17 mouse cellular contexts compared by ENCODE assay signal in the genomic region with DNA sequence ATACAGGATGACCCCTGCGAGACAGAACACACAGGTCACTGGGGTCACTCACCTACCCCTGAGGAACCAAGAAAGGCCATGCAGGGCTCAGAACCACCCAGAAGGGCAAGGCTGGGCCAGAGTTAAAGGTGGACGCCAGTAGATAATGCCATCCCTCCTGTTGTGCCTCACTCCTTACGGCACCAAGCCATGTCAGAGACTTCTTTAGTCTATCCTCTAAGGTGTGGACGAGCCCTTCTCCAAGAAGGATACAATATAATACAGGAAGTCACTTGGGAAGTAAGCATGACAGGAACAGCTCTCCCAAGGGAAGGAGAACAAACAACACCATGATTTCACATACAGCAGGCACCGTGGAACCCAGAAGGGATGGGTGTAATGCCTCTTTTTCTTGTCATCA. TPM values are rescaled to one million over a fixed set of nuclear protein-coding genes. Genes with fewer than 3 reads are reported as not detected.
DNase-seq lines count a peak whose midpoint lies in the region; TF ChIP-seq lines count a peak whose summit lies in the region.
"Had no signal": no experiment of that assay in that cellular context is flagged by ENCODE, and none has a peak within 500 bp of the region (broad histone marks: within the 10 kb centered on the region; RNA-seq: fewer than 3 reads in every experiment).

No protein-coding gene starts in this region.

- no peaks in the 10 kb centered on the region for H3K9me3 ChIP-seq in heart, embryonic 10.5 days
- H3K9me3 ChIP-seq: forebrain, embryonic 15.5 days; G1E; hindbrain, embryonic 10.5 days; kidney, embryonic 15.5 days; limb, embryonic 13.5 days; lung, embryonic 15.5 days; megakaryocyte, embryonic 14.5 days had no signal

- H3K4me1 ChIP-seq in heart, embryonic 10.5 days: peaks cover 40% of the 10 kb centered on the region
- peaks cover 1% of the 10 kb centered on the region; the same call in 1 of the 2 replicates for H3K4me1 ChIP-seq in bone marrow, adult 2 months (ENCODE audit: control insufficient read depth, insufficient read depth, low read length)
- H3K4me1 ChIP-seq in embryonic fibroblast, embryonic 13.5 days (ENCODE audit: control insufficient read depth, insufficient read depth, low read length): peaks cover 20% of the 10 kb centered on the region
- H3K4me1 ChIP-seq: forebrain, embryonic 15.5 days; kidney, embryonic 15.5 days had no signal

- H3K27me3 ChIP-seq in heart, embryonic 10.5 days (ENCODE audit: insufficient read depth, poor library complexity, severe bottlenecking): no peaks in the 10 kb centered on the region
- H3K27me3 ChIP-seq: forebrain, embryonic 15.5 days; kidney, embryonic 15.5 days; limb, embryonic 13.5 days; lung, embryonic 15.5 days; megakaryocyte, embryonic 14.5 days had no signal

- TF ChIP-seq POLR2A in bone marrow, adult 2 months (IDR thresholded peaks at IDR 0.05; ENCODE audit: borderline replicate concordance, control insufficient read depth, low read depth, low read length): no peak
- TF ChIP-seq POLR2A in embryonic fibroblast, embryonic 13.5 days (IDR thresholded peaks at IDR 0.05; ENCODE audit: low read depth, low read length): no peak

- WGBS in heart, embryonic 10.5 days: 85% methylated on average over 5 of the region's 5 CpGs
- 86% methylated on average over 5 of the region's 5 CpGs for WGBS in bone marrow, adult 2 months
- WGBS in macrophage (ENCODE audit: missing documents): 93% methylated on average over 5 of the region's 5 CpGs

- no peak overlapping the region for H3K4me3 ChIP-seq in heart, embryonic 10.5 days
- H3K4me3 ChIP-seq in bone marrow, adult 2 months (replicated peaks; ENCODE audit: control insufficient read depth, low read depth, low read length): no peak overlapping the region
- H3K4me3 ChIP-seq in embryonic fibroblast, embryonic 13.5 days (ENCODE audit: insufficient read depth, low read length): no peak overlapping the region
- no peak overlapping the region for H3K4me3 ChIP-seq in macrophage (ENCODE audit: inconsistent target)
- H3K4me3 ChIP-seq: forebrain, embryonic 15.5 days; hindbrain, embryonic 10.5 days; kidney, embryonic 15.5 days; limb, embryonic 13.5 days; lung, embryonic 15.5 days; megakaryocyte, embryonic 14.5 days had no signal

- no peak for TF ChIP-seq CTCF in bone marrow, adult 2 months (IDR thresholded peaks at IDR 0.05; ENCODE audit: control insufficient read depth, insufficient read depth, low read length)
- TF ChIP-seq CTCF in embryonic fibroblast, embryonic 13.5 days (IDR thresholded peaks at IDR 0.05; ENCODE audit: borderline replicate concordance, insufficient read depth, low read length): no peak

- H3K36me3 ChIP-seq in heart, embryonic 10.5 days: peaks cover 79% of the 10 kb centered on the region
- peaks cover 36% of the 10 kb centered on the region for H3K36me3 ChIP-seq in macrophage (ENCODE audit: inconsistent target)

- no peaks in the 10 kb centered on the region for H3K79me2 ChIP-seq in macrophage (ENCODE audit: inconsistent target)

- H3K27ac ChIP-seq in heart, embryonic 10.5 days: peak overlapping the region; percentile 80
- peak overlapping the region; percentile 14; the same call in 1 of the 2 replicates for H3K27ac ChIP-seq in bone marrow, adult 2 months (ENCODE audit: control insufficient read depth, insufficient read depth, low read depth, low read length, poor library complexity)
- H3K27ac ChIP-seq in embryonic fibroblast, embryonic 13.5 days (ENCODE audit: insufficient read depth, low read length): peak overlapping the region; percentile 97
- peak overlapping the region; percentile 66; the same call in 1 of the 2 replicates for H3K27ac ChIP-seq in macrophage
- H3K27ac ChIP-seq: forebrain, embryonic 15.5 days had no signal

- no peak for DNase-seq in heart, embryonic 10.5 days (ENCODE audit: low spot score)
- no peak for DNase-seq in heart, postnatal 25 days (ENCODE audit: low spot score)
- DNase-seq in ovary, postnatal 10 days (ENCODE audit: low spot score): no peak
- no peak for DNase-seq in right cerebral cortex, postnatal 14 days
- no peak for DNase-seq in ovary, adult 18-20 months (ENCODE audit: low spot score)
- DNase-seq: cerebellum, adult 2 months; thymus, adult 2 months had no signal

- intact Hi-C loops in heart, postnatal 25 days (cut with DNase I): loop anchor here (2.0 kb wide), 1 partner anchor 106 kb away; no protein-coding TSS in a partner anchor

RNA-seq across cellular contexts. Expression of gene Camk2g, which starts 28.9 kb away (rescaled TPM):
- polyA plus RNA-seq in heart, embryonic 10.5 days (2016; fragmentation: Nextera tagmentation; extraction: Ambion mirVana): 60.6 and 65.3 TPM in 2 replicates
- 10 to 100 TPM; 50.4 to 59.5 TPM for total RNA-seq in heart, postnatal 25 days (2021)
- 4.8 and 13.8 TPM in 2 replicates for polyA plus RNA-seq in bone marrow, adult 2 months (2011; ENCODE audit: insufficient read depth, insufficient read length, low replicate concordance, missing spikeins)
- 105 and 138 TPM in 2 replicates for polyA plus RNA-seq in embryonic fibroblast, embryonic 13.5 days (2011; ENCODE audit: insufficient read length, low read depth, missing spikeins)
- total RNA-seq in macrophage (2018; cell fraction: chromatin; rRNA removed): 100 to 1,000 TPM in 3 of 26 experiments, 10 to 100 TPM in 23; 14.3 to 109 (median 64.6) TPM
- total RNA-seq in macrophage (2018; cell fraction: cytosol; rRNA removed): 10 to 100 TPM in 19 of 26 experiments, 1 to 10 TPM in 7; 4.5 to 18.4 (median 13.5) TPM
- total RNA-seq in macrophage (2018; cell fraction: nucleus; rRNA removed): 10 to 100 TPM in 25 of 26 experiments, 1 to 10 TPM in 1; 7.4 to 72.9 (median 29.9) TPM
- polyA plus RNA-seq in macrophage (2018): 12.2 to 24.7 TPM (median 16.2 TPM) in 3 replicates

RNA-seq across cellular contexts. Expression of gene Ndst2, which starts 30.6 kb away (rescaled TPM):
- 17.5 and 19.7 TPM in 2 replicates for polyA plus RNA-seq in heart, embryonic 10.5 days (2016; fragmentation: Nextera tagmentation; extraction: Ambion mirVana)
- 10 to 100 TPM; 10.0 to 12.6 TPM for total RNA-seq in heart, postnatal 25 days (2021)
- 21.1 and 50.0 TPM in 2 replicates for polyA plus RNA-seq in bone marrow, adult 2 months (2011; ENCODE audit: insufficient read depth, insufficient read length, low replicate concordance, missing spikeins)
- 27.3 and 32.0 TPM in 2 replicates for polyA plus RNA-seq in embryonic fibroblast, embryonic 13.5 days (2011; ENCODE audit: insufficient read length, low read depth, missing spikeins)
- 100 to 1,000 TPM in 21 of 26 experiments, 10 to 100 TPM in 5; 68.3 to 330 (median 160) TPM for total RNA-seq in macrophage (2018; cell fraction: chromatin; rRNA removed)
- 10 to 100 TPM; 24.5 to 83.9 (median 48.9) TPM for total RNA-seq in macrophage (2018; cell fraction: cytosol; rRNA removed)
- total RNA-seq in macrophage (2018; cell fraction: nucleus; rRNA removed): 100 to 1,000 TPM in 21 of 26 experiments, 10 to 100 TPM in 5; 69.3 to 295 (median 131) TPM
- polyA plus RNA-seq in macrophage (2018): 30.3 to 67.9 TPM (median 35.8 TPM) in 3 replicates

RNA-seq across cellular contexts. Expression of gene Zswim8, which starts 57.6 kb away (rescaled TPM):
- 25.9 and 33.1 TPM in 2 replicates for polyA plus RNA-seq in heart, embryonic 10.5 days (2016; fragmentation: Nextera tagmentation; extraction: Ambion mirVana)
- 10 to 100 TPM; 46.6 to 47.6 TPM for total RNA-seq in heart, postnatal 25 days (2021)
- 48.8 and 105 TPM in 2 replicates for polyA plus RNA-seq in bone marrow, adult 2 months (2011; ENCODE audit: insufficient read depth, insufficient read length, low replicate concordance, missing spikeins)
- 125 and 130 TPM in 2 replicates for polyA plus RNA-seq in embryonic fibroblast, embryonic 13.5 days (2011; ENCODE audit: insufficient read length, low read depth, missing spikeins)
- 100 to 1,000 TPM; 322 to 740 (median 494) TPM for total RNA-seq in macrophage (2018; cell fraction: chromatin; rRNA removed)
- total RNA-seq in macrophage (2018; cell fraction: cytosol; rRNA removed): 10 to 100 TPM; 30.5 to 65.8 (median 44.9) TPM
- 100 to 1,000 TPM; 207 to 425 (median 288) TPM for total RNA-seq in macrophage (2018; cell fraction: nucleus; rRNA removed)
- 38.2 to 53.2 TPM (median 47.0 TPM) in 3 replicates for polyA plus RNA-seq in macrophage (2018)

Comparison
In these comparisons a context has a peak if more than half of its experiments do, and no peak if none do; other contexts are left out.
1. H3K27ac ChIP-seq: peak in every context shown above with its lines; median percentile 97 in embryonic fibroblast, embryonic 13.5 days; 80 in heart, embryonic 10.5 days; 66 in macrophage; 14 in bone marrow, adult 2 months.